Mouse (Mus musculus) left cerebral cortex, adult 8-10 months (tissue): Measurements from ENCODE around the gene Aqp6. TPM values are rescaled to one million over a fixed set of nuclear protein-coding genes. Genes with fewer than 3 reads are reported as not detected.
A peak's percentile ranks its signal among the peaks of the same experiment; 100 is the strongest.

Experiments
- DNase-seq, 2 experiments: peaks; one replicate each; pipeline ENCODE4 v3.0.0; 2022; ENCODE audit warnings: low spot score in 2 of 2
- total RNA-seq, 4 experiments: library from RNA; stranded (reverse); gene quantifications; 2 replicates each; pipeline ENCODE4 v1.2.4; 2022

Aqp6 gene
- total RNA-seq, 4 experiments from 2014 or later = 0.42 to 1.1 (median 0.77) TPM

DNA sequence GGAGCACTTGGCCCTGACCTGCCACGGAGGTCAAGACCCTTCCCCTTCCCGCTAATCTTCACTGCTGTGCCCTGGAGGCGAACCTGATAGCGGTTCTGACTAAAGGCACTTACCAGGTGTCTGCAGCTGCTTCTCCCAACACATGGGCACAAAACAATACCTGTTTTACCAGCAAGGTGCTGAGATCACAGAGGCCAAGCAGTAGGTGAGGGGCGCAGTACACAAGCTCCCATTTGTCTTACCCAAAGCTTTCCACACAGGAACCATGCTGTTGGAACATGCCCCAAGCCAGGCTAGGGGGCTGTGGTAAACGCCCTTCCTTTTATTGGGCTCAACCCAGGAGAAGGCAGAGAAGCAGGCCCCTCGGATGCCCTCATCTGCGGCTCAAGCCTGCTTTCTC, 3.6 kb upstream of the Aqp6 start:
- DNase-seq = no peak

DNA sequence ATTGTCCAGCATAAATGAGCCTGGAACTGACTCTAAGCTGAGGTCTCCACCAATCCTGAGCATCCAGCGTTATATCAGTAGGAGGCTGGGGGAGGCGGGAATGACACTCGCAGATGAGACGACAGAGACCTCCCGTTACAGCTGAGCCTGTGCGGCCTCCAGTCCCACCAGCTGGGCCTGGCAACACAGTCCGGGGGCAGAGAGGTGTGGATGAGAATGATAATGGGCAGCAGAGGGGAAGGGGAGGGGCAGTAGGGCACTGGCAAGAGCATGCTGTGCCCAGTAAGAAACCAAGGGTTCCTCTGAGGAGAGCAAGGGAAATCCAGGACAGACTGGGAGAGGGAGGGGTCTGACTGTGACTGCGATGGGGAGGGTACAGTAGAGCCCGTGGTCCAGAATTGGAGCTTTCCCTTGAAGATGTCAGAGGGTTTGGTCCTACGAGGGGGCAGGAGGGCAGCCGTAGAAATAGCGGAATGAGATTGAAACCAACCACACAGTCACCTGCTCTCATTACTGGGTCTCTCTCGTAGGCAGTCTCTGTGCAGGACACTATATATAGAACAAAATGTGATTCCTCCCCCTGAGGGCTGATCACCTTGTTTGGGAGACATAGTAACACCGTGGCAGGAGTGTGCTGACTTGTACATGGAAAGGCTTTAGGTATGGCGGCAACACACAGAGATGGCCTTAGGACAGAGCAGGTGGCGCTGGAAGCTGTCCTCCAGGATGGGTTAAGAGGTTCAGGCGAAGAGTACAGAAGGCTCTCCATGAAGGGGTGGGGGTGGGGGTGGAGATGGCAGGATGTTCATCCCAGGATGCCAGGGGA, 1.7 kb upstream of the Aqp6 start:
- DNase-seq = no peak

DNA sequence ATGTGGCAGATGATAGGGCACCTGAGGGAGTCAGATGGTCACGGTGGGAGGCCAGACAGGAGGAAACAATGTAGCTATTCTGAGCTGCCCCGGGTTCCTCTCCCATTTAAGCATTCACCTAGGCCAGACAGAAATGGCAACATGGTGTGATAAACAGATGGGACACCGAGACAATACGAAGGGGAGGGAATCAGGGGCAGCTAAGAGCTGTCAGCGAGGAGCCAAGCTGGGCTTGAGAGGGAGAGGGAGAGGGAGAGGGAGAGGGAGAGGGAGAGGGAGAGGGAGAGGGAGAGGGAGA, 572 bp downstream of the Aqp6 start:
- no peak for DNase-seq

DNA sequence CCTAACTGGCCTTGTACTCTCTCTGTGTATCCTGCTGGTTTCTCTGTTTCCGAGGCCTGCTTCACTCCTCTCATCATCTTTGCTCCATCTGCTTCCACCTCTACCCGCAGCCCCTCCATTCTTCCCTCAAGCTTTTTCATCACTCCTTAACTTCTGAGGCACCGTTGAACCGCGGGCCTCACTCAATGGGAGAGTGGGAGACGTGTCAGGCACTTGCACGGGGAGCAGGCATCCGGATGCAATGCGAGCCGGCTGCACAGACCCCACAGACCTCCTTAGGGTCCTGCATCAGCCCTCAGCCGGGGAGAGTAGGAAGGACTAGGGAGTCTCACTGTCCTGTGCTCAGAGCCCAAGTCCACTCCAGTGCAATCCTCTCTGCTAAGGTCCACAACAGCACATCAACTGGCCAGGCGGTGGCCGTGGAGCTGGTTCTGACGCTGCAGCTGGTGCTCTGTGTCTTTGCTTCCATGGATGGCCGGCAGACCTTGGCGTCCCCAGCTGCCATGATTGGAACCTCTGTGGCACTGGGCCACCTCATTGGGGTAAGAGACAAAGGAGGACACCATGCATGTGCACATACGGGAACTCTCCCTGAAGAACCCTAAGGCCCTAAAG, 1.1 kb downstream of the Aqp6 start:
- no peak for DNase-seq

DNA sequence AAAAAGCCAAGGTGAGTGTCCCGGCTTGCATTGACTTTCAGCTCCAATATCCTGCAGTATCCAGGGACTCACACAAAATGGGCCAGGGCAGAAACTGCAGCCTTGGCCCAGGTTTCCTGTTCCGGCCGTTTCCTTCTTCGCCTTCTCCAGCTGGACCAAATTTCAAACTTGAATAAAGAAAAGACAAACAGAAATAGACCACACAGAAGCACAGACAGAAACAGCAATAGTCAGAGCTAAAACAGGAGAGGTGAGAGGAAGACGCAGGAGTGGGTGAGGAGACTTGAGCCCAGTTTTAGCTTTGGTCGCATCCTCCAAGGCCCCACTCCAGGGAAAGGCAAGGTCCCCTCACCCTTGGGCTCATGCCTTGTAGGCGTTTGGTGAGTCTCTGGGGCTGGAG, 2.0 kb downstream of the Aqp6 start:
- no peak for DNase-seq

DNA sequence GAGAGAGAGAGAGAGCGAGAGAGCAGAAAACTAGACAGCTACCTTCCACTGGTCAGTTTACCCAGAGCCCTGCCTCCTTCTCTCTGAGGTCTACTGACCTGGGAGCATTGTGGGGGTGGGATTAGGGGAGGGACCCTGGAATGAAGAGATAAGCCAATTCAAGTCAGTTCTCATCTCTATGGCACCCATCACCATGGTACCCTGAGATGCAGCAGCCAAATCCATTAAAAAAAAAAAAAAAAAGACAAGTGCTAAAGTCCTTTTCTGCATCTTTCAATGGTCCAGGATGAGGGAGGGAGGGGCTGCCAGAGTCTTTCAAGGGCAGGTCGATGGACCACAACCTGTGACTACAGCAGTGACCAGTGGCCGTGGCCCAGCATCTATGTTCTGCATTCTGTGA, 4.4 kb downstream of the Aqp6 start:
- no peak for DNase-seq

DNA sequence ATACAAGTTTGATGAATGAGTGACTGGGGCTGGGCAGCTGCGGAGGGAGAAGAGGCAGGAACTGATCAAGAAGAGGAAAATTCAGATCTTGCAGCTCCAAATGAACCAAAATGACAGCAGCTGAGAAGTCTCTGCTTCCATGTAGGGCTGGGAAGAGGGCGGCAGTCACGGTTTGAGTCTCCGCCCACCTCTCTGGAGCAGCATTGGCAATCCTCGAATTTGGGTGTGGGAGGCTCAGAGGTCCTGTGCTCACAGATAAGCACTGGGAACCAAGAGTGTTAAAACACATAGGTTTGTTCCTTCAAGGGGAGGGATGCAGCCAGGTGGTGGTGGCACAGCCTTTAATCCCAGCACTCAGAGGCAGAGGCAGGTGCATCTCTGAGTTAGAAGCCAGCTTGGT, 5.3 kb downstream of the Aqp6 start:
- peak in 1 of 2 experiments; percentile 71 for DNase-seq

DNA sequence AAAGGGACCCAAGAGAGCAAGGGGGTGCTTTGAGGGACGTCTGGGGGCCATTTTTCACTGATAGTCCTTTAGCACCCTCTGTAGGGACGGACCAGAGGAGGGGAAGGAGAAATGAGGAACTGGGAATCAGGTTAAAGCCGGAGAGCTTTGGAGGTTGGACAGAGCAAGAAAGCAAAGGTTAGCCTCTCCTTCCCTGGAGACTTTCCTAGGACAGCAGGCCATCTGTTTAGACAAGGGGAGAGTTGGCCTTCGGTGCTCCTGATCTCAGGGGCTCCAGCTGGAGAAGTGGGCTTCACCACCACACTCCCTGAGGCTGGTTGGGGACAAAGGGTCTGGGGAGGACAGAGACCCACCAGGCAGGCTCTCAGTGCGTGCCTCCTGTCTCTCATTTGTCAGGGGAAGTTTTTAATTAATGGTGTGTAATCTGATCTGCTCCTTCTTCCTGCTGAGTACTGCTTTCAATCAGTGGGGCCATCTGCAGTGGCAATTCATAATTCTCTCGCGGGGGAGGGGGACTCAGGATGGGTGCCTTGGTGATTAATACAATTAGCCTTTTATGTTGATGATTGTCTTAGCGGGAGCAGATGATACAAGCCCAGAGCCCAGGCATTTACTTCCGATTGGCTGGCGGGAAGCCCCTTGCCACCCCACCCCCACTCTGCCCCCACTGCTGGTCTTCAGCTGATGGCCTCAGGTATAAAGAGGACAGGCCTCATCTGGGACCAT, 6.4 kb downstream of the Aqp6 start:
- DNase-seq = no peak

DNA sequence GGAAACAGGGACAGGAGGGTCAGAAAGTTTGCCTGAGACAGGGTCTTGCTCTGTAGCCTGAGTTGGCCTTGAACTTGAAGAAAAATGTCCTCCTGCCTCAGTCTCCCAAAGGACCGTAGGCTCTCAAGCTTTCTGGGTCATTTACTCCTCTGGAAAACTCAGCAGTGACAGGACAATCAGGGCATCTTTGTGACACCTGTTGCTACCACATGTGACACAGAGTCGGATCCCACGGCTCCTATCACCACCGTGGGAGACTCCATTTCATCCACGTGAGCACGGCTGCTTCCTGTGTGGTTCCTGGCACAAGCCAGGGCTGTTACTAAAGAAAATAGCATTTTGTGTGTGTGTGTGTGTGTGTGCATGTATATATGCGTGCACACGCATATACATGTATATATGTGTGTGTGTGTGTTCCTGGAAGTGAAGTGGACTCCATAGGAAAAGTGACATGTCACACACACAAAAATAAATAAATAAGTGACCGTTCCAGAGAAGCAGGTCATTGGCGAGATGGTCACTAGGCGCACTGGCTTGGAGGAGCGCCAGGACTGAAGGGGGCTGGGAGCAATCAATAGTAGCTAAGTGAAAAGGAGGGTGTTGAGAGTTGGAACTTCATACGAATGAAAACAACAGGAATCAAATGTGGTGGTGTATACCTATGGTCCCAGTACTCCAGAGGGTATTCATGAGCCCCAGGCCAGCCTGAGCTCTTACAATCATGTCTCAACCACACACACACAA, 7.4 kb downstream of the Aqp6 start:
- DNase-seq = no peak

DNA sequence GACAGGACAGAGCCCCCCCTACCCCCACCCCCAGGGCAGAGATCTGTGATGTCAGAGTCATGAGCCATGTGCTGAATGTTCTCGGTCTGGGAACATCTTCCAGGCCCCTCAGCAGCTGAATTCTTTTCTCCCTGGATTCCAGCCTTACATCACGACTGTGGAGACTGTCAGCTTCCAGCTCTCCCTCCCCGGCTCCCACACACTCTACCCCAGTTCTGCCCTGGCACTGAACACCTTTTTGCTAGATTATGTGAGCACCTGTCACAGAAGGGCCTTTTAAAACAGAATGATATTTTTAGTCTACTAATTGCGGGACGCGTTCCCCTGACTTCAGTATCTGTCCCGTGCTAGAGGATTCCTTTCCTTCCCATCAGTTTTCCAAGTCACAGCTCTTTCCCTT, 10.4 kb downstream of the Aqp6 start:
- DNase-seq = no peak

DNA sequence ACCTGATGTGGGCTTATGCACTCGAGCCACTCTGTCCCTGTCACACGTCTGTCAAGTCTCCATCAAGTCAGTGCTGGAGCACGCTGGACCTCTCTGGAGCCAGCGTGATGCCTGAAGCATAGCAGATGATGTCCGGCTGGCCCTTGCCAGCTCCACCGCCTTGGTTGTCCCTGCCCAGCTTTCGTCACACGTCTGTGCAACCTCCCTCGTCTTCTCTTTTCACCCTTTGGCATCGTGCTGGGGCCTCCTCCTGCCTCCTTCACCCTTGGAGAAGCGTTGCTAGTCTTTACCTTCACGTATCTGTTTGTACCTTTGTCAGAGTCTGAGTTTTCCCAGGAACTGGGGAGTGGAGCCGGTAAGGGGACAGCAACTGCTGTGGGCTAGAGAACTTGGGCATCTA, 13.1 kb downstream of the Aqp6 start:
- no peak for DNase-seq

DNA sequence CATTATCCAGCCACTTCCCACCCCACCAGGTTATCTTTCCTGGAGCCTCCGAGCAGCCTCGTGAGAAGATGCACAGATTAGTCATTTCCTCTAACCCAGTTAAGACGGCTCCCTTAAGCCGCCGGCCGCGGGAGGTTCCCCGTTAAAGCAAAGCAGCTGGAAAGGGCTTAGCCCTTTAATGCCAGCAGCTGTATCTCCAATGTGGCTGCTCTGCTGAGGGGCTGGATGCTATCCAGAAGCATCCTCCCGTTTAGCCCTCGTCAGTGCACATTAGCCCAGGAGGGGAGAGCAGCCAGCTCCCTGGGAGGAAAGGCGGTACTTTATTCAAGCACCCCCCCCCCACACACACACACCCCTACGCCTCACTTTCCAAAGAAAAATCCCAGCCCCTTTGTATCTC, 13.6 kb downstream of the Aqp6 start:
- no peak for DNase-seq

DNA sequence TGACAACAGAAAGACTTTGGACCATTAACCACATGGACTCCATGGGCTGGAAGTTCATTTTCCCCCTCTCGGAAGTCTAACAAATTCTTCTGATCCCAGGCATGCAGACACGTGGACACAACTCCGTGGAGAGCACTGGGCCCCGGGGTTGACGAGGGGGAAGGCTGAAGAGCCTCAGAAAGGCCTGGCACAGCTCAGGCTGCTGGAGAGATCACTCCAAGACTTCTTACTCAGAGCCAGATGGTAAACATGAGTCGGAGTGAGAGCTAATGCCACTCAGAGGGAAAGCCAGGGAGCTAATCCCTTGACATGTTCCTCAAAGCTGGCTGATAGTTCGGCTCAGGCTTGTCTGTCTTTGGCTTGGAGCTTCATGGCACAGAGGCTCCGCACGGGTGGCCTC, 14.0 kb downstream of the Aqp6 start:
- no peak for DNase-seq

DNA sequence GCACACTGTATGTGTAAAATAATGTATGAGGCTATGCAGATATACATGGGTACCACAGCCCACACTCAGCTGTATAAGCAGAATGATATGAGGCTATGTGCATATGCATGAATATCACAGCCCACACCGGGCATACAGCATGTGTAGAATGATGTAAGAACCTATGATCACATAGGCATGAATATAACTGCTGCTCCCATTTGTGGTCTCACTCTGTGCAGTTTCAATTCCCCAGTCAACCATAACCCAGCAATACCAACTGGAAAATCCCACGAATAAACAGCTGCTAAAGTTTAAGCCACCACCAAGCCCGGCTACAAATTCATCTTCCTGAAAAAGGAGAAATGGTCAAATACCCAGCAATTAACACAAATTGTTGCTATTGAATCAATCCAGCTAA, 17.4 kb downstream of the Aqp6 start:
- no peak for DNase-seq

DNA sequence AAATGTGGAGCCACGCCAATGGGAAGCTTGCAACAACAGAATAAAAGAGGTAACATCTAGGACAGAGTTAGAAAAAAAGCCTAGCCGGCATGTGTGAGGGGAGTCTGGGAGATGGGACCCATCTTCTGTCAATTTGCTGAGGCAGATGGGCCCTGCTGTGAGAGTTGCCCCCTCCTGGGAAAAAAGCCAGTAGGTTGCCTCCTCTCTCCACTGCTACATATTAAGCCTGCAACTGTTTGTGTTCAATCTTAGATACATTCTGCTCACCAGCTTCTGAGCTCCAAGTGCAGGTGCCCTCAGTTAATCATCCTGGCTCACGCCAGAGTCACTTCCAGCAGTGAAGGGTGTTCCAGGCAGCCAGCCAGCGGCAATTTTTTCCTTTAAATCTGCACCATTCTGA, 18.6 kb downstream of the Aqp6 start:
- DNase-seq = no peak

DNA sequence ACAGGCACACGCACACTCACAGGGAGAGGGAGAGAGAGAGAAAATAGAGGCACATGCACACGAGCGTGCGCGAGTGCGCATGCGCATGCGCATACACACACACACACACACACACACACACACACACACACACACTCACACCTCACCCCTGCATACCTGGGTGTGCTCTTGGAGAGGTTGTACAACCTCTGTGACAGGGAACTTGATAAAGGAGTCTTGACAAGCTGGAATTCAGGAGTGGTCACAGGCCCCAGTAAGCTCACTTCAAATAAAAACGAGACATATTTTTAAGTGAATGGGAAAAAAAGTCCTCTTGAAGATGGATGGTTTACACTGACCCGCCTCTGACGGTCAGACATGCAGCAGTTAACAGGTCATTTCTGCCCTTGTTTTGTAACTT, 20.9 kb downstream of the Aqp6 start:
- DNase-seq = no peak

DNA sequence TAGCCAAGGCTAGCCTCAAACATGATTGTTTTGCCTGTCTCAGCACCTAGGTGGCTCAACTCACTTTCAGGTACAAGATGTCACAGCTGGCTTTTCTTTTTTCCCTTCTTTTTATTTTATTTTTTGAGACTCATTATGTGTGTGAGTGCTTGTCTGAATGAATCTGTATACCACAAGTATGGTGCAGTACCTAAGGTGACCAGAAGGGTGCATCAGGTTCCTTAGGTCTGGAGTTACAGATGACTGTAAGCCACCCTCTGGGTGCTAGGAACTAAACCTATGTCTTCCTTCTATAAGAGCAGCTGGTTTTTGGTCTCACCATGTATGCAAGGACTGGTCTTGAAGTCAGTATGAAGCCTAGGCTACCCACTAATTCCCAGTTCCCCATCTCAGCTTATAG, 30.4 kb downstream of the Aqp6 start:
- DNase-seq = no peak

DNA sequence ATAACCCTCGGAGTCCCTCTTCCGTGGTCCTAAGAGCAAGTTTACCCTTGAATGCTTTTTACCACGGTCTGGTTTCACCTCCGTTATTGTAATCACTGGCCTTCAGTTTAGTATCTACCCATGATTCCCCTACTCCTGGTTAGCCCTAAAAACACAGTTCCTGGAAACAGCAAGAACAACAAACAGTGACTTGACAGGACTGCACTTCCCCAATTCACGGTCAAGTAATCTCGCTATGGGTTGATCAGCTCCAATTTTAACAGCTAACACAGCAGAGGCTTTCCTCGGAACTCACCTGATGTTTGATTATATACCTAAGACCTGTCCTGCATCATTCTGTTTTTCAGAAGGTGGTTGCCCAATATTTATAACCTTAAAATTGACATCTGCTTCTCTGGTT, 33.5 kb downstream of the Aqp6 start:
- no peak for DNase-seq

DNA sequence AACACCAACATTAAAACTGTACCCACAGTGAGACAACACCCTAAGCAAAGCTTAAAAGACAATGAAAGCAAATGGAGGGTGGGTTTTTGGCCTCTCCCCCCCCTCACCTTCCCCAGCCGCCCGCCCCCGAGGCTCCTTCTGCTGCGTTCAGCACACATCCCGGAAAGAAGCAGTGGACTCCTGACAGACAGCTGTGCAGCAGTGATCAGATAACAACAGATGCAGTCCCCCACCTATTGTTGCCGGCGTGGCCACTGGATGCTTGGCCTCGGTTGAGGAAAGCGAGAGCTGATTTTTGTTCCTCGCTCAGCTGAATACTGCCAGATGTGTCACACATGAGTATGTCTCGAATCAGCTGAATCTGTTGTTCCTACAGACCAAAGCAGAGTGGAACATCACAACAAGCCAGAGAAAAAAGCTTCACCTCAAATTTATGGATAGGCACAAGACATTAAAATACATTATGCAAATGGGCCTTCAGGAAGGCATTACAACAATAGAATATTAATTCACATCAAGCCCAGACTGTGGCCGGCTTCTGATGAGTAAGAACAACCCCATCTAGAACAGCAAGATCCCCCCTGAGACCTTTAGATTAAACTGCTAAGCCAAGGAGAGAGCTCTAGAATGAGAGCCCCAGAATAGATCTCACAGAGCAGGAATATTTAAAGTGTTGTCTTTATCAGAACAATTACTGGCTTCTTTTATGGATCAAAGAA, 36.4 kb downstream of the Aqp6 start:
- no peak for DNase-seq

DNA sequence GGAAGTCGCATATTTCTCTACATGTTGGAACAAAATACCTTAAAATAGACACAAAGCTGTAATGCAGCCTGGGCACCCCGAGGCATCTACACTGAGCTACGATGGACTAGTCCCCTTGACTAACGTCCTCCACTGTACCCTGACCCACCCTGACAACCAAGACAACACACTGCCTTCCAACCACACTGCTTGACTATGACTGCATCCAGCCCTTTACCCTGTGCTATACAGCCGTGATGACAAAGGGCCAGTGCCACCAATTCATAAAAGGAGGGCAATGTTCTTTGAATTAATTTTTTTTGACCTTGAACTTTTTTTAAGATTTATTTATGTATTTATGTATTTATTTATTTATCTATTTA, 36.9 kb downstream of the Aqp6 start:
- DNase-seq = no peak

DNA sequence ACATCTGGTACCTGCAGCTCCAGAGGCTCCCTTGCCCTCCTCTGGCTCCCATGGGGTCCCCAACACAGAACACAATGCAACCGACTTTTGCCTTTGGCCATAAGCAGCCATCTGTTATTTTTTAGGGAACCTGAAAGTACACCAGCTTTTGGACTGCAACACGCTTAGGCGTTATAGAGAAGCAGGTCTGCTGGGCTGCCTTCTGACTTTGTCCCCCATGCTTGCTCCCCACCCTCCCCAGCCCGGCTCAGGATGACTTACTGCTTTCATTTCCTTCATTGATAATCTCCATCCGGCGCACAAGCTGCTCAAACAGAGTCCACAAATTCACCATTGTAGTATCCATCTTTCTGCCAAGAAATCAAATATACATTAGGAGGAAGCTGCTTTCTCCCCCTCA, 41.4 kb downstream of the Aqp6 start:
- no peak for DNase-seq

DNA sequence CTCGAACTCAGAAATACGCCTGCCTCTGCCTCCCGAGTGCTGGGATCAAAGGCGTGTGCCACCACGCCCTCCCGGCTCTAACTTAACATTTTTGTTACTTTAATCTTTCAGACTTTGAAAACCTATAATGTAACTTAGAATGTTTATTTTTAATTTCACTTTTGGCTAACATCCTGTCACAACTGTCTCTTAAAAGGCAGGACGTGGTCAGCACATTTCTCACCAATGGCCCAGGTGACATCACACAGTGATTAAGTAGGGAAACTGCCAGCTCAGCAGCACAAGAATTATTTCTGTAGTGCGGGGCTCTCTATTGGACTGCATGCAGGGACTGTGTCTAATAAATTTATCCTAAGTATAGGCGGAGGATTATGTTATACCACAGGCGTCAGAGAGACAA, 42.6 kb downstream of the Aqp6 start:
- DNase-seq = no peak
